Mouse (Mus musculus): ENCODE measurements at regions not wholly inside any gene's neighbourhood (a gene's known extent, or its start where the extent isn't known, plus 50 kb on each side); places are given as distances from the start of the nearest gene placed in this dataset.

GRCm38 (mm10) chr1:75704832-75705650 is 159.0 kb downstream of the Slc4a3 start:
- TF ChIP-seq CTCF (IDR thresholded peaks at IDR 0.05; ENCODE audit: low read depth, low read length) (no peak), EP300 (IDR thresholded peaks at IDR 0.05; ENCODE audit: insufficient read depth, low read depth, low read length) (no peak), POLR2A (IDR thresholded peaks at IDR 0.05; ENCODE audit: insufficient read depth, low read length) (no peak)
